Mouse (Mus musculus): ENCODE data around the gene Slc7a4.

Gene Slc7a4

GRCm38 (mm10) chr16:17583064-17583463, at the start of gene Slc7a4:
Gene Slc7a4, minus strand, starts transcription at chr16:17583214.
- peak; percentile 54 for DNase-seq (ENCODE audit: low read depth)

- DNase-seq (ENCODE audit: low read depth): no peak
These were observed 49.6 kb upstream of the Slc7a4 start for GRCm38 (mm10) chr16:17632580-17632979.

GRCm38 (mm10) chr16:17626269-17626555, 43.2 kb upstream of the Slc7a4 start:
- DNase-seq (ENCODE audit: low read depth): no peak

GRCm38 (mm10) chr16:17625488-17626268, 42.7 kb upstream of the Slc7a4 start:
- peak; percentile 35 for DNase-seq (ENCODE audit: low read depth)

GRCm38 (mm10) chr16:17621936-17622335, 38.9 kb upstream of the Slc7a4 start:
- no peak for DNase-seq (ENCODE audit: low read depth)

GRCm38 (mm10) chr16:17619198-17620105, 36.4 kb upstream of the Slc7a4 start, which contains the start of gene Smpd4:
Gene Smpd4, plus strand, starts transcription at chr16:17619354.
- DNase-seq (ENCODE audit: low read depth): peak; percentile 94

GRCm38 (mm10) chr16:17617922-17618565, 35.0 kb upstream of the Slc7a4 start:
- DNase-seq (ENCODE audit: low read depth): peak; percentile 73

GRCm38 (mm10) chr16:17616212-17616611, 33.2 kb upstream of the Slc7a4 start:
- peak; percentile 27 for DNase-seq (ENCODE audit: low read depth)

- peak; percentile 69 for DNase-seq (ENCODE audit: low read depth)
These were observed 31.7 kb upstream of the Slc7a4 start for GRCm38 (mm10) chr16:17614740-17615139.

- DNase-seq (ENCODE audit: low read depth): no peak
These were observed 28.4 kb upstream of the Slc7a4 start for GRCm38 (mm10) chr16:17611383-17611782.

- DNase-seq (ENCODE audit: low read depth): no peak
These were observed 22.7 kb upstream of the Slc7a4 start for GRCm38 (mm10) chr16:17605684-17606083.

GRCm38 (mm10) chr16:17604941-17605340, 21.9 kb upstream of the Slc7a4 start:
- no peak for DNase-seq (ENCODE audit: low read depth)

- peak; percentile 15 for DNase-seq (ENCODE audit: low read depth)
These were observed 18.0 kb upstream of the Slc7a4 start for GRCm38 (mm10) chr16:17600944-17601562.

GRCm38 (mm10) chr16:17590731-17591130, 7.7 kb upstream of the Slc7a4 start:
- no peak for DNase-seq (ENCODE audit: low read depth)

- DNase-seq (ENCODE audit: low read depth): no peak
These were observed 1.5 kb upstream of the Slc7a4 start for GRCm38 (mm10) chr16:17584555-17584954.

- no peak for DNase-seq (ENCODE audit: low read depth)
These were observed 6.2 kb downstream of the Slc7a4 start for GRCm38 (mm10) chr16:17576825-17577215.

GRCm38 (mm10) chr16:17575870-17576824, 6.9 kb downstream of the Slc7a4 start:
- DNase-seq (ENCODE audit: low read depth): no peak

GRCm38 (mm10) chr16:17566186-17566585, 16.8 kb downstream of the Slc7a4 start:
- no peak for DNase-seq (ENCODE audit: low read depth)

GRCm38 (mm10) chr16:17564771-17565170, 18.2 kb downstream of the Slc7a4 start:
- DNase-seq (ENCODE audit: low read depth): no peak

- DNase-seq (ENCODE audit: low read depth): no peak
These were observed 18.8 kb downstream of the Slc7a4 start for GRCm38 (mm10) chr16:17564221-17564620.

- DNase-seq (ENCODE audit: low read depth): no peak
These were observed 19.4 kb downstream of the Slc7a4 start for GRCm38 (mm10) chr16:17563580-17563979.
